Mouse (Mus musculus) limb, embryonic 14.5 days (tissue): ENCODE results near the gene Cdc20. TPM values are rescaled to one million over a fixed set of nuclear protein-coding genes. Genes with fewer than 3 reads are reported as not detected.

Experiments used
- ATAC-seq: fragments of 200-750 bp; cut with Nextera tagmentation; 2 replicates; pipeline ENCODE4 v1.8.0; 2017; ENCODE audit warnings: low read depth, moderate number of reproducible peaks, moderate TSS enrichment; ENCODE audit not compliant: low FRiP score
- DNase-seq: peaks from one replicate; pipeline ENCODE4 v3.0.0-alpha.2; 2015; ENCODE audit warnings: low spot score
- H3K27ac ChIP-seq: fragments of 300-500 bp; sonication (generic); replicated peaks from 2 replicates; pipeline ENCODE4 v1.5.1; 2014; ENCODE audit warnings: low read depth, mild to moderate bottlenecking, low read length, moderate library complexity, mixed read lengths
- H3K27me3 ChIP-seq: fragments of 300-500 bp; sonication (generic); 2 replicates; pipeline ENCODE4 v1.6.1; 2014; ENCODE audit warnings: low read length, mixed read lengths; ENCODE audit not compliant: control insufficient read depth, insufficient read depth
- H3K36me3 ChIP-seq: fragments of 300-500 bp; sonication (generic); 2 replicates; pipeline ENCODE4 v1.6.1; 2014; ENCODE audit warnings: mild to moderate bottlenecking, low read length, moderate library complexity, mixed read lengths; ENCODE audit not compliant: control insufficient read depth, insufficient read depth
- H3K4me1 ChIP-seq: fragments of 300-500 bp; sonication (generic); 2 replicates; pipeline ENCODE4 v1.6.1; 2014; ENCODE audit warnings: antibody characterized with exemption, low read length, mixed read lengths; ENCODE audit not compliant: control insufficient read depth, insufficient read depth
- H3K4me2 ChIP-seq: fragments of 300-500 bp; sonication (generic); replicated peaks from 2 replicates; pipeline ENCODE4 v1.6.1; 2014; ENCODE audit warnings: low read depth, mild to moderate bottlenecking, low read length, moderate library complexity; ENCODE audit not compliant: severe bottlenecking
- H3K4me3 ChIP-seq: fragments of 300-500 bp; sonication (generic); replicated peaks from 2 replicates; pipeline ENCODE4 v1.5.1; 2014; ENCODE audit warnings: low read length
- H3K9ac ChIP-seq: fragments of 300-500 bp; sonication (generic); 2 replicates; pipeline ENCODE4 v1.6.1; 2014; ENCODE audit warnings: mild to moderate bottlenecking, low read depth, low read length, moderate library complexity; ENCODE audit not compliant: severe bottlenecking
- H3K9me3 ChIP-seq: fragments of 300-500 bp; sonication (generic); 2 replicates; pipeline ENCODE4 v1.6.1; 2016; ENCODE audit warnings: low read length; ENCODE audit not compliant: control insufficient read depth
- POLR2A ChIP-seq: fragments of 200-500 bp; IDR thresholded peaks from 2 replicates; pipeline ENCODE4 v1.8.0; 2012; ENCODE audit warnings: inconsistent platforms, mild to moderate bottlenecking, moderate library complexity, borderline replicate concordance; ENCODE audit not compliant: insufficient read depth, insufficient read length; ENCODE audit errors: extremely low read depth
- WGBS: fragments of 180-500 bp; shearing (Covaris S2); extraction: QIAGEN DNeasy Blood & Tissue Kit; methylation state at CpG from one replicate; pipeline ENCODE4 v1.1.7; 2014; 5-methylcytosine and 5-hydroxymethylcytosine counted together
- polyA plus RNA-seq, 2 experiments: library from polyadenylated mRNA; depleted of rRNA in 1 of 2; stranded (reverse) in 1 of 2; unstranded in 1 of 2; fragments of >200 nt; fragmentation: Nextera tagmentation in 1 of 2; extraction: Ambion mirVana in 1 of 2; gene quantifications; 2 replicates each; pipeline versions ENCODE4 v1.2.1 to v1.2.3; 2012 to 2014

The Cdc20 gene
- polyA plus RNA-seq (2012; rRNA removed) = 144 and 152 TPM in 2 replicates
- 189 and 198 TPM in 2 replicates for polyA plus RNA-seq (2014; fragmentation: Nextera tagmentation; extraction: Ambion mirVana)

DNA sequence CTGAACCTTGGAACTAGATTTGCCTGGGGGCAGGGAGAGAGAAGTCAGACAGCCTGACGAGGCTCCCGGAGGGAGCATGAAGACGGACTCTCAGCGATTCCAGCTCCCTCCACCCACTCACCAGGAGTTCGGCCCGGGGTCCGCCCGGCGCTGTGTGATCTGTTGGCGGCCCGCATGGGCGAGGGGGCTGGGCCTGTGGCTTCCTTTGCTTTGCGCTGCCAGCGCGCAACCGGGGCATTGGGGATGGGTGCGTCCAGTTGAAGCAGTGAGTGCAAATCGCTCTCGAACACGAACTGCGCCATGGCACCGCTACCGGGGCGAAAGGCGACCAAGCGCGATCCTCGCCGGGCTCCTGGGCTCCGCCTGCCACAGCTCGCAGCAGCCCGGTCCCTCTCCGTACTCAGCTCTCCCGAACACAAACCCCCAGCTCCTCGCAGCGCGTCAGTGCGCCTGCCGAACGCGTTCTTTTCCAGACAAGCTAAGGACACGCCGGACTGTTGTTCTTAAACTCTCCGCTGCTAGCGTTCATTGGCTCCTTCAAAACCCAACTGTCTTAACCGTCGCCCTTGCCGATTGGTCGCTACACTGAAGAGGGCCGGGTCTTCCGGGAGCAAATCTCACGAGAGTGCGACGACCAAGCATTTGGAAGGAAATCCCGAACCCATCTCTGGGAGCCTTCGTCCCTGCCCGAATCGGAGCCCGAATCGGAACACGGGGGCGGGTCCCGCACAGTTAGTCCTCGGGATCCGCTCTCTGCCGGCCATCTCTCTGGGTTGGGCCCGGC, at the start of gene Cdc20:
Gene Cdc20 (minus strand): TSS at position 533 of the 784 bp plus-strand sequence.
- H3K4me1 ChIP-seq = peaks cover 27% of the 10 kb centered on the region
- ATAC-seq = peak; percentile 97

DNA sequence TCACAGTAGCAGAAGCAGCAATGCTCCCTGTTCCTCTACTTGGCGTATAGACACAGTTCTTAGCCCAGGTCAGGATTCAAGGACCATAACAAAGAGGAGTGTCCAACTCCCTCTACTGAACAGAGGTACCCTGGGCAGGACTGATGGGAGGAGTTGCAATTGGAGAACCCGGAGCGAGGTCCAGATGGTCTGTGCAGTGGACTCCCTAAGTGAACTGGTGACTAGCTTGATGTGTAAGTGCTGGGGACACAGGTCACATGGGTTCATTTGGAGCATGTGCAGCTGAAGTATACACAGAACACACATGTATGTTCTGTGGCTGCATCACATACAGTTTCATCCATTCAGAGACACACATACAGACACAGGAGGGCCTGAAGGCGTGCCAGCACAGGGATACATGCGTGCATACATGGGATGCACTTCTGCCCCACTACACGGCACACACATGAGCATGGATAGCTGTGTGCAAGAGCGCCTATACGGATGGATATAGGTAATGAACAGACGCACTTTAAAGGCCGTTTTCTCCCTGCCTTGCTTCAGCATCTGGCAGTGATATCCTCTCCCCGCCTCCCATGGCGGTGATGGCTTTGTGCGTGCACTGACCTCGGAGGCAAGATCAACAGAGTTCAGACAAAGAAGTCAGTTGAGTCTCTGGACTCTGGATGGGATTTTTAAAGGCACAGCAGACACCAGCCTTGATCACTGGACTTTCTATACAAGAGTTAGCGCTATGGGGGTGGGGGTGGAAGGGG, 39.8 kb upstream of the Cdc20 start:
- H3K9me3 ChIP-seq = no peaks in the 10 kb centered on the region
- ATAC-seq (no peak), DNase-seq (no peak)
- H3K9ac ChIP-seq = 0 out of 2 replicates have a peak overlapping the region, but pooled peaks have one; percentile 4
- WGBS = 38% methylated on average over 15 of the region's 15 CpGs
- H3K27ac ChIP-seq = no peak overlapping the region
- no peaks in the 10 kb centered on the region for H3K4me1 ChIP-seq
- no peaks in the 10 kb centered on the region for H3K27me3 ChIP-seq
- TF ChIP-seq POLR2A = no peak
- H3K4me2 ChIP-seq = no peak overlapping the region
- no peaks in the 10 kb centered on the region for H3K36me3 ChIP-seq
- no peak overlapping the region for H3K4me3 ChIP-seq

More for the DNA sequence above, at the start of gene Cdc20:
- peak within 1 kb of the TSS; percentile 80 for H3K9ac ChIP-seq
- H3K36me3 ChIP-seq = peaks cover 34% of the 10 kb centered on the region
- DNase-seq = peak; percentile 97
- H3K27me3 ChIP-seq = no peaks in the 10 kb centered on the region
- peak within 1 kb of the TSS; percentile 96 for H3K4me2 ChIP-seq
- H3K27ac ChIP-seq = peak within 1 kb of the TSS; percentile 89
- under 1% methylated on average over 54 of the region's 67 CpGs for WGBS
- no peaks in the 10 kb centered on the region for H3K9me3 ChIP-seq
- H3K4me3 ChIP-seq = peak within 1 kb of the TSS; percentile 57
- peak; percentile 52; the same call in 1 of the 2 replicates for TF ChIP-seq POLR2A

DNA sequence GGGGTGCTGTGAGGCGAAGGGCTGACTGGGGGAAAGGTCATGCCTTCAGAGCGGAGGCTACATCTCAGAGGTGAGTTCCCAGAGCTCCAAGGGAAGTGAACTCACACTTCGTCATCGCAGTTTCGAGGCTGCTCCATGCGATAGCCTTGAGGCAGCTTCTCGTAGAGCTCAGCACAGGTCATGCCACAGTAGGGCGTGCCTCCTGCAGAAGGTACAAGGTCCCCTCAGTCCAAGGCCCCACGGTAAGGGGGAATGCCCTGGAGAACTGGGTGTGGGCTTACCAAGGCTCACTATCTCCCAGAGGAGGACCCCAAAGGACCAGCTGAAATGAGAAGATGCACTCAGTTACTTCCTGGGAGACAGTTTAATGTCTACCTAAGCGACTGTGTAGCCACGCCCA, 35.5 kb upstream of the Cdc20 start:
- Histone ChIP-seq H3K9me3 (no peaks in the 10 kb centered on the region), H3K4me1 (no peaks in the 10 kb centered on the region), H3K4me3 (no peak overlapping the region), H3K36me3 (no peaks in the 10 kb centered on the region), H3K9ac (no peak overlapping the region), H3K4me2 (no peak overlapping the region), H3K27ac (no peak overlapping the region), H3K27me3 (no peaks in the 10 kb centered on the region)
- 87% methylated on average over 11 of the region's 11 CpGs for WGBS
- ATAC-seq (no peak), DNase-seq (no peak)
- TF ChIP-seq POLR2A = no peak

DNA sequence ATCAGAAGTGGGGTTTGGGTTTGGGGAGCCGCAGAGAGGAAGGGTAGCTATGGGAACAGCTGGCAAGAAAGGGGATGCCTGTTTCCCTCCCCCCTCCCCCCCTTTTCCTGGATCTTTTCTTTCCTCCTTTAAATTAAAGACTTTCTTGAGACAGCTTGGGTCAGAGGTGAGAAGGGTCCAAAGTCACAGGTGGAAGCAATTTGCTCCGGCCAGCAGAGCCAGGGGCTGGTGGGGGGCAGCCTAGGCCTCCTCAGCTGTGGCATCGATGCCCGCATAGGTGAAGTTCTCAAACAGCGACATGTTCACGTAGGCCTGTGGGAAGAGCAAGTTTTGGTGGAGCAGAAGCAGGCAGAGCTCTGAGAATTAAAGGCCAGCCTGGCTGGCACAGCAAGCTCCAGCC, 34.1 kb upstream of the Cdc20 start:
- no peak for TF ChIP-seq POLR2A
- Histone ChIP-seq H3K4me2 (no peak overlapping the region), H3K27me3 (no peaks in the 10 kb centered on the region), H3K4me1 (no peaks in the 10 kb centered on the region), H3K36me3 (no peaks in the 10 kb centered on the region), H3K4me3 (no peak overlapping the region), H3K9me3 (no peaks in the 10 kb centered on the region), H3K9ac (no peak overlapping the region), H3K27ac (no peak overlapping the region)
- WGBS = 23% methylated on average over 6 of the region's 6 CpGs
- no peak for DNase-seq
- ATAC-seq = no peak

DNA sequence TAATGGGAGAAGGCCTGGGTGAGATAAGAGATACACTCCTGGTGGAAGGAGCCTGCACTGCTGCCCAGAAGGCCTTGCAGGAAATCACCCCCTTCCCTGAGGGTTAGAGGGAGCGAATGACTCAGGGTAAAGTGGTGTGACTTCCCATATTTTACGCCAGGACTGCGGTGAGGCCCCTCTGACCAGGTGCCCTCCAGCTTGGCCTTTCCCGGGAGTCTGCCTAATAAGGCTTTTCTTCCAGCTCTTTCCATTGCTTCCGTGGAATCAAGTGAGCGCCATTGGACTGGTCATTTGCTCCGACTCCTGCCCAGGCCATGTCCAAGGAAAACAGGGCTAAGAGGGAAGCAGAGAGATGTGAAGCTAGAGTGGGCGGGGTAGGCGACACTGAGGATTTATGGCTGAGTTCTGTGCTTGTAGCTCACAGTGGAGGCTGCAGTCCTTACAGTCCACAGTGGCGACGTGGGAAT, 28.6 kb upstream of the Cdc20 start:
- Histone ChIP-seq H3K27ac (no peak overlapping the region), H3K9ac (no peak overlapping the region), H3K9me3 (no peaks in the 10 kb centered on the region), H3K36me3 (no peaks in the 10 kb centered on the region), H3K27me3 (no peaks in the 10 kb centered on the region), H3K4me1 (no peaks in the 10 kb centered on the region), H3K4me2 (no peak overlapping the region), H3K4me3 (no peak overlapping the region)
- ATAC-seq = no peak
- DNase-seq = no peak
- no peak for TF ChIP-seq POLR2A
- WGBS = 16% methylated on average over 10 of the region's 11 CpGs
